Mouse (Mus musculus) kidney, adult 2 months (tissue): ENCODE data around the gene Dtl. TPM values are rescaled to one million over a fixed set of nuclear protein-coding genes. Genes with fewer than 3 reads are reported as not detected.

Experiments
- DNase-seq: peaks from one replicate; pipeline ENCODE4 v3.0.0; 2021
- H3K27ac ChIP-seq: fragments of 200-500 bp; 2 replicates; pipeline ENCODE4 v1.5.1; 2012; ENCODE audit warnings: low read depth, low read length, control low read depth, inconsistent platforms; ENCODE audit not compliant: insufficient read depth
- H3K27me3 ChIP-seq: fragments of 200-500 bp; replicated peaks from 2 replicates; pipeline ENCODE4 v1.6.1; 2012; ENCODE audit warnings: mild to moderate bottlenecking, moderate library complexity, low read length, inconsistent platforms; ENCODE audit not compliant: control insufficient read depth, insufficient read depth
- H3K36me3 ChIP-seq: fragments of 200-500 bp; 2 replicates; pipeline ENCODE4 v1.6.1; 2012; ENCODE audit warnings: mild to moderate bottlenecking, moderate library complexity, low read length, inconsistent platforms; ENCODE audit not compliant: control insufficient read depth, insufficient read depth
- H3K4me1 ChIP-seq: fragments of 200-500 bp; 2 replicates; pipeline ENCODE4 v1.6.1; 2011; ENCODE audit warnings: low read length; ENCODE audit not compliant: control insufficient read depth, insufficient read depth
- H3K4me3 ChIP-seq: fragments of 200-500 bp; 2 replicates; pipeline ENCODE4 v1.5.1; 2011; ENCODE audit warnings: mild to moderate bottlenecking, low read depth, low read length, control low read depth; ENCODE audit not compliant: insufficient read depth
- CTCF ChIP-seq: fragments of 200-500 bp; conservative IDR thresholded peaks from 2 replicates; pipeline ENCODE4 v1.5.1; 2011; ENCODE audit warnings: low read depth, mild to moderate bottlenecking, control low read depth, low read length, moderate library complexity, mixed read lengths; ENCODE audit not compliant: insufficient read depth, insufficient read length
- POLR2A ChIP-seq: fragments of 200-500 bp; IDR thresholded peaks from one replicate; pipeline ENCODE4 v1.6.1; 2011; ENCODE audit warnings: low read depth, low read length, control low read depth
- WGBS: fragments of 180-500 bp; shearing (Covaris S2); methylation state at CpG from one replicate; pipeline ENCODE4 v1.1.7; 2018; 5-methylcytosine and 5-hydroxymethylcytosine counted together
- polyA plus RNA-seq: library from polyadenylated mRNA; depleted of rRNA; stranded (reverse); fragments of >200 nt; gene quantifications from 2 replicates; pipeline ENCODE4 v1.2.3, GENCODE M21; 2012

The Dtl gene
- polyA plus RNA-seq, 1 experiment, result 0.20 TPM

DNA sequence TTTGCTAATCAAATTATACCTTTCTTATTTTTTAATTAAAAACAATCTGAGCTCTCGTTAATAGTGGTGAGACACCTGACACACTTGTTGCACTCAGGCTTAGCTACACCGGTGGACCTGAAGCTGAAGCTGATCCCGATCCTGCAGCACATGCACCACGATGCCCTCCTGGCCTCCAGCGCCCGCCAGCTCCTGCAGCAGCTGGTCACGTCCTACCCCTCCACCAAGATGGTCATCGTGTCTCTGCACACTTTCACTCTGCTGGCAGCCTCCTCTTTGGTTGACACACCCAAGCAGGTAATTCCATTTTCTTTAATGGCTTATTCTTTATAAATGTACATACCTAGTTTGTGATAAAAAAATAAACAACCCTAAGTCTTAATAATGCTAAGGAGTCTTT lies 20.7 kb upstream of the Dtl start:
- 93% methylated on average over 8 of the region's 8 CpGs for WGBS
- peaks cover 10% of the 10 kb centered on the region for H3K36me3 ChIP-seq

DNA sequence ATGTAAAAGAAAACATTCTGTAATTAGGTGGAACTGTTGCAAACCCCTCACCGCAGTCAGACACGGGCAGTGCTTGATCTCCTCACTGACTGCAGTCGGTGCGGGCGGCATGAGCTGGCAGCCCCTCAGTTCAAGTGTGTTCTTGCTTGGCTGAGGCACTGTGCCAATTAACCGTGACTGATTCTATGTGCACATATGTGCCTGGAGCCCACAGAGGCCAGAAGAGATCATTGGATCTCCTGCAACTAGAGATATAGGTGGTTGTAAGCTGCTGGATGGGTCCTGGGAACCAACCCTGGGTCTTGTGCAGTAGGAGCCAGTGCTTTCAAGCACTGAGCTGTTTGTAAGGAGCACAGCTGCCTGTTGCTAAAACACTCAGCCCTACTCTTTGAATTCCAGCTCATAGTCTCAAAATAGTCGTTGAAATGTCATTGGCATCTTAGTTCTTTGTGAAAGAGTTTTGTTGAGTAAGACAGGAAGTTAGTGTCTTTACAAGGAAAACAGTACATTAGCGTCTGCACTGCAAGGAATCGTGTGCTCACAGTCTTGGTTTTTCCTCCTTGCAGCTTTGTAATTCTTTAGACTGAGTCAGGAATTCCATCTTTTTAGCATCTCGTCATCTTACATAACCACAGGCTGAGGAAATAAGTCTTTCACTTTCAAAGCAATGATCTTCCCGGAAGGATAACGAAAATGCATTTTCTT lies 16.8 kb upstream of the Dtl start:
- DNase-seq, result no peak
- WGBS, result 76% methylated on average over 12 of the region's 12 CpGs
- no peaks in the 10 kb centered on the region for H3K4me1 ChIP-seq
- H3K36me3 ChIP-seq, result peaks cover 6% of the 10 kb centered on the region; the same call in 1 of the 2 replicates
- no peak overlapping the region for H3K27ac ChIP-seq
- H3K27me3 ChIP-seq, result no peaks in the 10 kb centered on the region
- TF ChIP-seq CTCF, result no peak
- no peak for TF ChIP-seq POLR2A
- H3K4me3 ChIP-seq, result no peak overlapping the region

More for the DNA sequence above, 20.7 kb upstream of the Dtl start:
- TF ChIP-seq POLR2A (no peak), CTCF (no peak)
- no peak overlapping the region for H3K4me3 ChIP-seq
- DNase-seq, result no peak
- H3K4me1 ChIP-seq, result no peaks in the 10 kb centered on the region
- H3K27ac ChIP-seq, result no peak overlapping the region
- no peaks in the 10 kb centered on the region for H3K27me3 ChIP-seq

DNA sequence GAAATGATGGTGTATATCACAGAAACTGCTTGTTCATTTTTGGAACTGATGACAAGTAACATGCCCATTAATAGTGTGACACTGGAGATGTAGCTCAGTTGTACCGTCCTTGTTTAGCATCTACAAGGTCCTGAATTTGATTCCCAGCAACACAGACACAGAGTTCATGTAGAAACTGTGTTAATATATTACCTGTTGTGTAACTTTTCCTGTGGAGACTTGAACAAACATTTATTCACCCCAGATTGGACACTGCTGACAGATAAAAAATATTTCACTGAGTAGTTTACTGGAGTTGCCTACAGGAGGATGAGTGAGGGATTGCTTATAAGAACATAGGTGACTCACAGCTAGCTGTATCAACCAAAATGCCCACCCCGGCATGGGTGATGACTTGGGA lies 13.4 kb upstream of the Dtl start:
- TF ChIP-seq POLR2A (no peak), CTCF (no peak)
- 80% methylated on average over 2 of the region's 2 CpGs for WGBS
- no peak overlapping the region for H3K4me3 ChIP-seq
- H3K27me3 ChIP-seq, result no peaks in the 10 kb centered on the region
- H3K27ac ChIP-seq, result no peak overlapping the region
- peak; percentile 24 for DNase-seq
- H3K4me1 ChIP-seq, result no peaks in the 10 kb centered on the region
- H3K36me3 ChIP-seq, result no peaks in the 10 kb centered on the region

DNA sequence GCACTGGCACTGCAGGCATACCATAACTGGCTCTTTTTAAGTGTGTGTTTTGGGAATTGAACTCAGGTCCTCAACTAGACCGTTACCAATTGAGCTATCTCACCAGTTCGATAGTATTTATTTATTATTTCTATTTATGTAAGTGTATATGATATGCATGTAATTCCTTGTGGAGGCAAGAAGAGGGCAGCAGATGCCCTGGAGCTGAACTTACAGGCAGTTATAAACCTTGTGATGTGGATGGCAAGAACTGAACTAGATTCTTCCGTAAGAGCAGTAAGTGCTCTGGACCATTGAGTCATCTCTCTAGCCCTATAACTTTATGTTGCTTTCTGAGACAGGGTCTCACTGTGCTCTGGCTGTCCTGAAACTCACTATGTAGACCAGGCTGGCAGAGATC lies 11.7 kb upstream of the Dtl start:
- Histone ChIP-seq H3K36me3 (no peaks in the 10 kb centered on the region; the same call in 1 of the 2 replicates), H3K27me3 (no peaks in the 10 kb centered on the region), H3K27ac (no peak overlapping the region), H3K4me3 (no peak overlapping the region), H3K4me1 (no peaks in the 10 kb centered on the region)
- 95% methylated on average over 3 of the region's 3 CpGs for WGBS
- DNase-seq, result no peak
- TF ChIP-seq CTCF, result peak; percentile 18; the same call in 1 of the 2 replicates
- no peak for TF ChIP-seq POLR2A

DNA sequence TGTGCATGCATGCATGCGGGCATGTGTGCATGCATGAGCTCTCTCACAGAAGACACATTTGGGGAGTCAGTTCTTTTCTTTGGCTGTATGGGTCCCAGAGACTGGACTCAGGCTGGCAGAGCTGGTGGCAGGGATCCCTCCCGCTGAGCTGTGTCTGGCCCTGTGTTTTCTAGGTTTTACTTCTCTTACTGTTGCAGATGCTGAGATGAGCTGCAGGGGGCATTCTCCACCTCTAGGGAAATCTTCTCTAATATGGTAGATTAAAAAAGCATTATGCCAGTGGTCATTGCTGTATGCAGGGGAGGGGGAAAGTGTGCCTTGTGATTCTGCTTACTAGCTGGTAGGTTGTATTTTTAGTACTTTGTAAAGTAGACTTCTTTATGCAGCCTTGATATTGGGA lies 10.4 kb upstream of the Dtl start:
- no peak for DNase-seq
- 89% methylated on average over 2 of the region's 2 CpGs for WGBS
- TF ChIP-seq CTCF (0 out of 2 replicates have a peak, but pooled peaks have one; percentile 1), POLR2A (no peak)
- Histone ChIP-seq H3K36me3 (no peaks in the 10 kb centered on the region; the same call in 1 of the 2 replicates), H3K4me1 (no peaks in the 10 kb centered on the region), H3K27ac (no peak overlapping the region), H3K27me3 (no peaks in the 10 kb centered on the region), H3K4me3 (no peak overlapping the region)

DNA sequence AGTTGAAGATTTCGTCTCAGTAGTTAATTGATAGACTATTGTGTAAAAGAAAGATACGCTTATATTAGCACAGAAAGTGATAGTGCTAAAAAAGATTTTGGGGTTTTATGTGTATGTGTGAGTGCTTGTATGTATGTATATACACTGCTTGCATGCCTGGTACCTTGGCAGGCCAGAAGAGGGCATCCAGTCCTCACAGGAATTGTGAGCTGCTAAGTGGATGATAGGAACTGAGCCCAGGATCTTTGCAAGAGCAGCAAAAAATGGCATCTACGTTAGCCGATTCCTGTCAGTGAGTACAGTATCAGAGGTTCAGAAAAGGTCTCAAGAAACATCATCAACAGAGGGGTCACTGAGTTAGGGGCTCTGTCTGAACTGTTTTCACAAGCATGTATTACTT lies 9.1 kb upstream of the Dtl start:
- WGBS, result 88% methylated on average over 4 of the region's 4 CpGs
- no peak for DNase-seq
- H3K27me3 ChIP-seq, result no peaks in the 10 kb centered on the region
- no peaks in the 10 kb centered on the region for H3K4me1 ChIP-seq
- H3K4me3 ChIP-seq, result no peak overlapping the region
- TF ChIP-seq CTCF (peak; percentile 52), POLR2A (no peak)
- no peak overlapping the region for H3K27ac ChIP-seq
- H3K36me3 ChIP-seq, result no peaks in the 10 kb centered on the region; the same call in 1 of the 2 replicates

DNA sequence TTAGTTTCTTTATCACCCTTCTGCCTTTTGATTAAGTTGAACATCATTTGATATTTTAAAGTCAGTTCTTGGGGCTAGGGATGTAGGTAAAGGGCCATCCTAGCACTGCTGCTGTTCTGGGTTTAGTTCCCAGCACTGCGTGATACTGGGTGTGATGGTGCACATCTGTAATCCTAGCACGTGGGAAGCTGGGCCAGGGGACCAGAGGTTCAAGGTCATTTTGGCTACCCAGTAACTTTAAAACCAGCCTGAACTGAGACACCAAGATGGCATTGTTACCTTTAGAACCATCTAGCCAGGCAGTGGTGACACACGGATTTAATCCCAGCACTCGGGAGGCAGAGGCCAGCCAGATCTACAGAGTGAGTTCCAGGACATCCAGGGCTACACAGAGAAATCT lies 8.5 kb upstream of the Dtl start:
- no peak for TF ChIP-seq POLR2A
- TF ChIP-seq CTCF, result no peak
- Histone ChIP-seq H3K27ac (no peak overlapping the region), H3K4me3 (no peak overlapping the region), H3K36me3 (no peaks in the 10 kb centered on the region; the same call in 1 of the 2 replicates), H3K27me3 (no peaks in the 10 kb centered on the region), H3K4me1 (no peaks in the 10 kb centered on the region)
- DNase-seq, result no peak
- 78% methylated on average over 4 of the region's 4 CpGs for WGBS

DNA sequence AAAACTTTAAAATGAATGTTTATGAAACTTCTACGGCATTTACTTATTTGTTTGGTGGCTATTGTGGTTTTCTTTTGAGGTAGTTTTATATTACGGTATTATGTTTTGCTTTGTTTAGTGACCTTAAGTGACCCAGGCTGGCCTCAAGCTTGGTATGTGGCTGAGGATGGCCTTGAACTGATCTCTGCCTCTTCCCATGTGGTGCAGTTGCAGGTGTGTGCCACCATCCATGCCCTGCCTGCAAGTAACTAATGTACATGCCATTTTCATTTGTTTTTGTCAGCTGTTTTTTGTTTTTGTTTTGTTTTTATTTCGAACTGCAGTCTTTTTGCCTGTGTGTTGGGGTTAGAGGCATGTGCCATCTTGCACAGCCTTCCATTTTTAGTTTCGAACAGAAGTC lies 6.3 kb upstream of the Dtl start:
- H3K4me3 ChIP-seq, result no peak overlapping the region
- no peaks in the 10 kb centered on the region; the same call in 1 of the 2 replicates for H3K36me3 ChIP-seq
- no peak for TF ChIP-seq CTCF
- TF ChIP-seq POLR2A, result no peak
- H3K4me1 ChIP-seq, result peaks cover 8% of the 10 kb centered on the region
- DNase-seq, result no peak
- WGBS, result 79% methylated on average over 4 of the region's 4 CpGs
- no peak overlapping the region for H3K27ac ChIP-seq
- no peaks in the 10 kb centered on the region for H3K27me3 ChIP-seq
